ENCODE assay signal across 8 mouse cellular contexts in genomic region chr10:75326553-75326952, GRCm38 (mm10). TPM values are rescaled to one million over a fixed set of nuclear protein-coding genes. Genes with fewer than 3 reads are reported as not detected.
DNase-seq lines count a peak whose midpoint lies in the region.

No protein-coding gene starts in this region.

- DNase-seq in A20 (ENCODE audit: low read depth, low spot score) (peak; percentile 91), NIH3T3 (ENCODE audit: low read depth) (peak; percentile 45)
- DNase-seq in heart, postnatal 4 days = peak; percentile 76
- DNase-seq in lung, postnatal 25 days (ENCODE audit: low spot score) = peak; percentile 74
- DNase-seq in cerebellum, adult 8-10 months = no peak
- no peak for DNase-seq in embryo, embryonic 9.5 days (ENCODE audit: extremely low spot score)
- no peak for DNase-seq in thymus, postnatal 4 days
- no peak for DNase-seq in cerebellum, adult 18-20 months

RNA-seq across cellular contexts. Expression of gene Adora2a, which starts 9.9 kb away (rescaled TPM):
- 10 to 100 TPM; 17.8 to 18.4 TPM for total RNA-seq in heart, postnatal 4 days (2021)

Comparison
In these comparisons a context has a peak if more than half of its experiments do, and no peak if none do; other contexts are left out.
1. DNase-seq: peak in A20 (single experiment), NIH3T3 (single experiment), heart, postnatal 4 days (single experiment) and lung, postnatal 25 days (single experiment); none in cerebellum, adult 8-10 months (single experiment), embryo, embryonic 9.5 days (single experiment), thymus, postnatal 4 days (single experiment) and cerebellum, adult 18-20 months (0 of 2).